Comparison of ENCODE assay signal across 8 mouse cellular contexts in the genomic region with DNA sequence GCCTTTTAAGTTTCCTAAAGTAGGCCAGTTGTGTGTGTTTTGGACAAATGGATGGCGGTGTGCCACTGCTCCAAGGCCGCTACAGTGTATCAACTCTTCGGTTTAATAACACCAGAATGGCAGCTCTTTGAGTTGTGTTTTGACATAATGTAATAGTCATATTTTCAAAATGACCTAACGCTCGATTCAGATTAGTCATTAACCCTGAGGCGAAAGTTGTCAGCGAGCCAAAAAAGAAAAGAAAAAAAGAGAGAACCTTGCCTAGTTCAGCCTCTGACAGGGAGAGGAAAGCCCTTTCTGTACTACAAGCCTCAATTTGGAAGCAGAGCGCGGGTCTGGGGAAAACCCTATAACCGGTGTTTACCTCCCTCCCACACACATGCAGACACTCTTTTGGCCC. TPM values are rescaled to one million over a fixed set of nuclear protein-coding genes. Genes with fewer than 3 reads are reported as not detected.
DNase-seq lines count a peak whose midpoint lies in the region; ATAC-seq and TF ChIP-seq lines count a peak whose summit lies in the region.

No protein-coding gene starts in this region.

- peak; percentile 79 for DNase-seq in A20 (ENCODE audit: low read depth, low spot score)
- no peak for DNase-seq in liver, postnatal 0 days
- no peak for DNase-seq in left cerebral cortex, postnatal 25 days (ENCODE audit: low spot score in 2 of 2)

- no peak for TF ChIP-seq EP300 in liver, postnatal 0 days (IDR thresholded peaks at IDR 0.05; ENCODE audit: low read depth)

- no peak for TF ChIP-seq CTCF in cortical plate, adult 2 months (IDR thresholded peaks at IDR 0.05; ENCODE audit: extremely low read depth, insufficient read depth, low read length)
- TF ChIP-seq CTCF in liver, postnatal 0 days (IDR thresholded peaks at IDR 0.05; ENCODE audit: low read depth) = no peak
- TF ChIP-seq CTCF in small intestine, adult 2 months (IDR thresholded peaks at IDR 0.05; ENCODE audit: extremely low read depth, insufficient read length, insufficient replicate concordance, low read depth, low read length) = no peak

- peaks cover 65% of the 10 kb centered on the region for H3K4me1 ChIP-seq in erythroblast, embryonic 14.5 days (ENCODE audit: control insufficient read depth)
- H3K4me1 ChIP-seq in cortical plate, adult 2 months (ENCODE audit: control insufficient read depth, insufficient read depth, low read length) = 0 out of 2 replicates have a peak, but pooled peaks cover 2% of the 10 kb centered on the region
- H3K4me1 ChIP-seq in hindbrain, embryonic 12.5 days = peaks cover 17% of the 10 kb centered on the region
- peaks cover 19% of the 10 kb centered on the region for H3K4me1 ChIP-seq in liver, postnatal 0 days (ENCODE audit: insufficient read depth)
- peaks cover 8% of the 10 kb centered on the region for H3K4me1 ChIP-seq in small intestine, adult 2 months (ENCODE audit: control insufficient read depth, insufficient read depth, insufficient read length, low read length)

- no peak for TF ChIP-seq POLR2A in cortical plate, adult 2 months (IDR thresholded peaks at IDR 0.05; ENCODE audit: extremely low read depth, insufficient read depth, low read length)
- no peak for TF ChIP-seq POLR2A in small intestine, adult 2 months (IDR thresholded peaks at IDR 0.05; ENCODE audit: low read depth, low read length)

- H3K4me3 ChIP-seq in erythroblast, embryonic 14.5 days (replicated peaks) = peak overlapping the region; percentile 91
- H3K4me3 ChIP-seq in cortical plate, adult 2 months (ENCODE audit: insufficient read depth, low read length) = peak overlapping the region; percentile 44
- H3K4me3 ChIP-seq in hindbrain, embryonic 12.5 days = peak overlapping the region; percentile 72
- peak overlapping the region; percentile 71 for H3K4me3 ChIP-seq in liver, postnatal 0 days (ENCODE audit: low read depth, low read length)
- peak overlapping the region; percentile 85 for H3K4me3 ChIP-seq in small intestine, adult 2 months (ENCODE audit: low read depth, low read length)

- no peaks in the 10 kb centered on the region for H3K9me3 ChIP-seq in erythroblast, embryonic 14.5 days (ENCODE audit: control insufficient read depth, low read length)
- no peaks in the 10 kb centered on the region for H3K9me3 ChIP-seq in hindbrain, embryonic 12.5 days (replicated peaks)
- H3K9me3 ChIP-seq in liver, postnatal 0 days (ENCODE audit: low read length) = no peaks in the 10 kb centered on the region

- 22% methylated on average over 10 of the region's 10 CpGs for WGBS in hindbrain, embryonic 12.5 days
- 6% methylated on average over 10 of the region's 10 CpGs for WGBS in liver, postnatal 0 days (ENCODE audit: insufficient replicate concordance)
- under 1% methylated on average over 10 of the region's 10 CpGs for WGBS in small intestine, adult 2 months

- H3K9ac ChIP-seq in hindbrain, embryonic 12.5 days = no peak overlapping the region
- peak overlapping the region; percentile 85 for H3K9ac ChIP-seq in liver, postnatal 0 days (replicated peaks)

- peaks cover 6% of the 10 kb centered on the region for H3K36me3 ChIP-seq in erythroblast, embryonic 14.5 days (ENCODE audit: control insufficient read depth)
- no peaks in the 10 kb centered on the region for H3K36me3 ChIP-seq in hindbrain, embryonic 12.5 days
- 0 out of 2 replicates have a peak, but pooled peaks cover 2% of the 10 kb centered on the region for H3K36me3 ChIP-seq in liver, postnatal 0 days (replicated peaks; ENCODE audit: insufficient read depth, low read length)
- H3K36me3 ChIP-seq in small intestine, adult 2 months (ENCODE audit: control insufficient read depth, insufficient read depth, low read length) = no peaks in the 10 kb centered on the region

- peak overlapping the region; percentile 96 for H3K4me2 ChIP-seq in hindbrain, embryonic 12.5 days (replicated peaks)
- H3K4me2 ChIP-seq in liver, postnatal 0 days (ENCODE audit: low read depth, low read length) = peak overlapping the region; percentile 94

- H3K27ac ChIP-seq in cortical plate, adult 2 months (ENCODE audit: insufficient read depth, low read length) = peak overlapping the region; percentile 53
- peak overlapping the region; percentile 66; the same call in 1 of the 2 replicates for H3K27ac ChIP-seq in hindbrain, embryonic 12.5 days
- peak overlapping the region; percentile 95 for H3K27ac ChIP-seq in liver, postnatal 0 days (ENCODE audit: low read depth)
- peak overlapping the region; percentile 98 for H3K27ac ChIP-seq in small intestine, adult 2 months (ENCODE audit: insufficient read depth, low read depth, low read length)

- intact Hi-C loops in left cerebral cortex, postnatal 25 days (cut with DNase I) = no loop called here

- H3K27me3 ChIP-seq in erythroblast, embryonic 14.5 days (ENCODE audit: control insufficient read depth) = no peaks in the 10 kb centered on the region
- no peaks in the 10 kb centered on the region for H3K27me3 ChIP-seq in hindbrain, embryonic 12.5 days
- no peaks in the 10 kb centered on the region for H3K27me3 ChIP-seq in liver, postnatal 0 days (ENCODE audit: insufficient read depth, low read length)
- no peaks in the 10 kb centered on the region for H3K27me3 ChIP-seq in small intestine, adult 2 months (ENCODE audit: control insufficient read depth, insufficient read depth, low read length)

- no peak for ATAC-seq in erythroblast, adult 5-6 weeks (replicated peaks; ENCODE audit: low FRiP score, poor library complexity, severe bottlenecking)
- peak; percentile 31 for ATAC-seq in hindbrain, embryonic 12.5 days (ENCODE audit: low FRiP score)
- peak; percentile 28 for ATAC-seq in liver, postnatal 0 days

RNA-seq across cellular contexts. Expression of a gene that starts 0.5 kb away (rescaled TPM):
- polyA plus RNA-seq in erythroblast, embryonic 14.5 days (2012) = 0.77 and 0.90 TPM in 2 replicates
- 1.3 and 2.1 TPM in 2 replicates for total RNA-seq in erythroblast, adult 5-6 weeks (2015; ENCODE audit: low replicate concordance)
- 0.09 and 2.5 TPM in 2 replicates for total RNA-seq in erythroblast, adult 5-6 weeks (2017; ENCODE audit: low replicate concordance)
- 5.8 and 7.0 TPM in 2 replicates for polyA plus RNA-seq in cortical plate, adult 2 months (2012; rRNA removed)
- polyA plus RNA-seq in hindbrain, embryonic 12.5 days (2016; fragmentation: Nextera tagmentation; extraction: Ambion mirVana) = 7.3 and 7.7 TPM in 2 replicates
- 3.8 and 3.9 TPM in 2 replicates for polyA plus RNA-seq in liver, postnatal 0 days (2015; fragmentation: Nextera tagmentation; extraction: Ambion mirVana)
- polyA plus RNA-seq in small intestine, adult 2 months (2012; rRNA removed) = 4.4 and 8.9 TPM in 2 replicates
- 1 to 10 TPM; 5.3 to 7.3 TPM for total RNA-seq in left cerebral cortex, postnatal 25 days (2021)
